Mouse (Mus musculus): ENCODE data around the gene Mucl3.

GRCm38 (mm10) chr17:35680591-35680990 lies 37.1 kb upstream of the Mucl3 start:
- no peak for TF ChIP-seq CTCF (conservative IDR thresholded peaks at IDR 0.05 in 1 of 2, IDR thresholded peaks at IDR 0.05 in 1 of 2; ENCODE audit: low read depth in 2 of 2, low read length in 2 of 2)
- TF ChIP-seq JUN (IDR thresholded peaks at IDR 0.05; ENCODE audit: insufficient read depth, low read depth, low read length) = no peak
- TF ChIP-seq ZNF384 (IDR thresholded peaks at IDR 0.05; ENCODE audit: low read depth, low read length) = no peak
- TF ChIP-seq USF1 (IDR thresholded peaks at IDR 0.05; ENCODE audit: low read depth, low read length) = no peak
- no peak for TF ChIP-seq SMC3 (IDR thresholded peaks at IDR 0.05; ENCODE audit: low read depth, low read length)
- no peak for TF ChIP-seq E2F4 (IDR thresholded peaks at IDR 0.05; ENCODE audit: insufficient replicate concordance, low read depth, low read length)
- no peak for TF ChIP-seq POLR2A (IDR thresholded peaks at IDR 0.05; ENCODE audit: low read depth, low read length)
